Mouse (Mus musculus) embryonic facial prominence, embryonic 15.5 days (tissue): ENCODE data around the gene Erich3. TPM values are rescaled to one million over a fixed set of nuclear protein-coding genes. Genes with fewer than 3 reads are reported as not detected.
A peak's percentile ranks its signal among the peaks of the same experiment; 100 is the strongest.

Source experiments
- ATAC-seq: fragments of 200-750 bp; cut with Nextera tagmentation; 2 replicates; pipeline ENCODE4 v1.8.0; 2017; ENCODE audit warnings: low read depth, moderate TSS enrichment; ENCODE audit not compliant: insufficient number of reproducible peaks, low FRiP score, low TSS enrichment
- H3K27ac ChIP-seq: fragments of 300-500 bp; sonication (generic); replicated peaks from 2 replicates; pipeline ENCODE4 v1.5.1; 2015; ENCODE audit warnings: mild to moderate bottlenecking, inconsistent platforms
- H3K27me3 ChIP-seq: fragments of 300-500 bp; sonication (generic); 2 replicates; pipeline ENCODE4 v1.6.1; 2015; ENCODE audit warnings: inconsistent platforms
- H3K36me3 ChIP-seq: fragments of 300-500 bp; sonication (generic); 2 replicates; pipeline ENCODE4 v1.6.1; 2015; ENCODE audit warnings: mild to moderate bottlenecking, inconsistent platforms
- H3K4me1 ChIP-seq: fragments of 300-500 bp; sonication (generic); 2 replicates; pipeline ENCODE4 v1.6.1; 2015; ENCODE audit warnings: inconsistent platforms
- H3K4me2 ChIP-seq: fragments of 300-500 bp; sonication (generic); replicated peaks from 2 replicates; pipeline ENCODE4 v1.6.1; 2015; ENCODE audit warnings: mild to moderate bottlenecking, inconsistent platforms
- H3K4me3 ChIP-seq: fragments of 300-500 bp; sonication (generic); replicated peaks from 2 replicates; pipeline ENCODE4 v1.5.1; 2015; ENCODE audit warnings: mild to moderate bottlenecking, inconsistent platforms
- H3K9ac ChIP-seq: fragments of 300-500 bp; sonication (generic); 2 replicates; pipeline ENCODE4 v1.6.1; 2015; ENCODE audit warnings: inconsistent platforms
- H3K9me3 ChIP-seq: fragments of 300-500 bp; sonication (generic); replicated peaks from 2 replicates; pipeline ENCODE4 v1.6.1; 2016; ENCODE audit warnings: inconsistent platforms
- WGBS: fragments of 180-500 bp; shearing (Covaris S2); methylation state at CpG from one replicate; pipeline ENCODE4 v1.1.7; 2015; 5-methylcytosine and 5-hydroxymethylcytosine counted together
- polyA plus RNA-seq: library from polyadenylated mRNA; unstranded; fragments of >200 nt; fragmentation: Nextera tagmentation; extraction: Ambion mirVana; gene quantifications from 2 replicates; pipeline ENCODE4 v1.2.1, GENCODE M21; 2015

Gene Erich3
- polyA plus RNA-seq, 1 experiment from 2014 or later: 0.81 TPM

- no peaks in the 10 kb centered on the region; the same call in 1 of the 2 replicates for H3K27me3 ChIP-seq
- 59% methylated on average over 1 of the region's 1 CpGs for WGBS
- no peaks in the 10 kb centered on the region for H3K4me1 ChIP-seq
Observed at GRCm38 (mm10) chr3:154812893-154813292, 149.2 kb downstream of the Erich3 start.

GRCm38 (mm10) chr3:154815606-154816005 lies 151.9 kb downstream of the Erich3 start:
- H3K4me1 ChIP-seq: no peaks in the 10 kb centered on the region
- H3K27ac ChIP-seq: no peak overlapping the region
- H3K4me3 ChIP-seq: no peak overlapping the region
- no peak overlapping the region for H3K4me2 ChIP-seq
- H3K9ac ChIP-seq: no peak overlapping the region
- no peaks in the 10 kb centered on the region; the same call in 1 of the 2 replicates for H3K27me3 ChIP-seq
- WGBS: 15% methylated on average over 2 of the region's 2 CpGs
- H3K36me3 ChIP-seq: no peaks in the 10 kb centered on the region
- ATAC-seq: no peak
- H3K9me3 ChIP-seq: no peaks in the 10 kb centered on the region

More at GRCm38 (mm10) chr3:154812893-154813292, 149.2 kb downstream of the Erich3 start:
- no peaks in the 10 kb centered on the region for H3K9me3 ChIP-seq
- ATAC-seq: no peak
- no peak overlapping the region for H3K27ac ChIP-seq
- no peak overlapping the region for H3K4me3 ChIP-seq
- no peaks in the 10 kb centered on the region for H3K36me3 ChIP-seq
- H3K9ac ChIP-seq: no peak overlapping the region
- H3K4me2 ChIP-seq: no peak overlapping the region

- Histone ChIP-seq H3K4me3 (no peak overlapping the region), H3K27me3 (no peaks in the 10 kb centered on the region; the same call in 1 of the 2 replicates), H3K36me3 (no peaks in the 10 kb centered on the region), H3K4me2 (no peak overlapping the region), H3K27ac (no peak overlapping the region), H3K9ac (no peak overlapping the region), H3K9me3 (no peaks in the 10 kb centered on the region), H3K4me1 (no peaks in the 10 kb centered on the region)
- WGBS: 62% methylated on average over 3 of the region's 3 CpGs
- ATAC-seq: no peak
Observed at GRCm38 (mm10) chr3:154816231-154816630, 152.6 kb downstream of the Erich3 start.

GRCm38 (mm10) chr3:154816801-154817625 lies 153.4 kb downstream of the Erich3 start:
- no peak overlapping the region for H3K9ac ChIP-seq
- H3K4me2 ChIP-seq: no peak overlapping the region
- H3K27me3 ChIP-seq: no peaks in the 10 kb centered on the region
- no peaks in the 10 kb centered on the region for H3K36me3 ChIP-seq
- H3K9me3 ChIP-seq: no peaks in the 10 kb centered on the region
- no peaks in the 10 kb centered on the region for H3K4me1 ChIP-seq
- H3K27ac ChIP-seq: no peak overlapping the region
- peak; percentile 83 for ATAC-seq
- no peak overlapping the region for H3K4me3 ChIP-seq
- WGBS: 32% methylated on average over 19 of the region's 19 CpGs

Other genes with a start within 250 kb of the Erich3 start
- gene Cryz, start 67.1 kb upstream of the Erich3 start, polyA plus RNA-seq: 14.3 and 15.0 TPM in 2 replicates
- gene Tyw3, start 66.8 kb upstream of the Erich3 start, polyA plus RNA-seq: 11.9 and 12.9 TPM in 2 replicates